Mouse (Mus musculus) urinary bladder, postnatal 10 days (tissue): ENCODE results near the gene Mettl17.

Experiments
- DNase-seq: peaks from one replicate; pipeline ENCODE4 v3.0.0; 2022; ENCODE audit warnings: low spot score

Gene Mettl17

DNA sequence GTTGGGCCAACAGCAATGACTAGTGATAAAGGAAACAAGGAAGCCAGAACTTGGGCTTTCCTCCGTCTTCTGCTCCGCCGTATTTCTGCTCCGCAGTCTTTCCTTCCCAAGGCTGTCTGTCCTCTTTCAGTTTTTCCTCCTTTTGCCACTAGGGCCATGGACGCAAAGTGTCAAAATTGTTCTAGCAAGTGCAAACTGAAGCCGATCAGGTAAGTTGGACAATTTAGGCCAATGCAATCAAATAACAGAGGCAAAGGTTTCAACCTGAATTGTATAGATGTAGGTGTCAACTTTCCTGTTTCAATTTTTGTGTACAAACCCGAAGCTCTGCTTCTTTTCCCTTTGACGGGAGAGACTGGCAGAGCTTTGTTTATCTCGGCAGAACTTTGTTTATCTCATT is 45.3 kb downstream of the Mettl17 start:
- DNase-seq, result no peak

DNA sequence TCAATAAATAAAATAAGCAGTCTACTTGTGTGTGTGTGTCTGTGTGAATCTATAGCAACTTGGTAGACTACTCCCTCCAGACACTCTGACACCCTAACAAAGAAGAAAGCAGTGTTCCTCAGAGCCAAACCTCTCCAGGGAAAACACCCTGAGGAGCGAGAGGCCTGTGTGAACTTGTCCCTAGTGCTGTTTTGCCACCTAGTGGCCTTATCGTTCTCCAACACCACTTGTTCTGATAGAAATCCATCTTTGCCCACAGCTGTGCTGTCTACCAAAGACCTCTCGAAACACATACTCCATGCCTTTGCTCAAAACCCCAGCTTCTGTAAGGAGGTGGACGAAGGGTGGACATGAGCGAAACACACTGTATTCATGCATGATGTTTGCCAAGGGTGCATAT is 46.2 kb downstream of the Mettl17 start:
- no peak for DNase-seq

DNA sequence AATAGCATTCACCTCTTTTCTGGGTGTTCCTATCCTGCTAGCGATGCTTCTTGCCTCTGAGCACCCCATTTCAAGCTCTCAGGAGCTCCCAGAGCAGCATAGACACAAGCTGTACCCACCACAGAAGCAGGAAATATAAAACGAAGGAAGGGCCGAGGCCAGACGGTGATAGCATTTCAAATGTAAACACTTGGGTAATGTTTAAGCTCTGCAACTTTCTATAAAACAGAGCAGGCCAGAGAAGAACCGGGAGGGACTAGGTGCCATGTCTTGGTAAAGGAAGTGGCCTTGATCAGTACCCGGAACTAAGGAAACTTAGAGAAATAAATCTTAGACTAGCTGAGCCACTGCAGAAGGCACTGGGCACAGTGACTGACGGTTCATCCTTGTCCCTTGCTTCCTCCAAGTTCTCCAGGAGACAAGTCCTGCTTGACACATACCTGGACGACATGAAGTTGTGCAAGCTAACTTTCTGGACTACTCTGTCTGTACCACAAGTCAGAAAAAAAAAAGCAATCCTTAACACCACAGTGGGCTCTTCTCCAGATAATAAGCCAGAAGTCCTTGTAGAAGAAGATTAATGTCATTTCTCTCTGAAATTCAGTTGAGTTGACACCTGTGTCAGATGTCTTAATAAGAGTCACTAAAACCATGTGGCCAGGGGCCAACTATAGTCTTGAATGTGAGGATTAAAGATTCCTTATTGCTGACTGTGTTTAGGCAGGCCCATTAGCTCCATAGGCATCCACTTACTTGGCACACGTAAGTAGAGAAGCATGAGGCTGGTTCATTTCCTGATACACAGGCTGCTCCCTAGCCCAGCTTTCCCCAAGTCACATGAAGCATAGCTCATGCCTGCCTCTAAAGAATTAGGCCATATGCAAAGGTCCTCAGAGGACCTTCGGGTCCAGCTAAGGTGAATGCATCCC is 47.7 kb downstream of the Mettl17 start:
- no peak for DNase-seq

DNA sequence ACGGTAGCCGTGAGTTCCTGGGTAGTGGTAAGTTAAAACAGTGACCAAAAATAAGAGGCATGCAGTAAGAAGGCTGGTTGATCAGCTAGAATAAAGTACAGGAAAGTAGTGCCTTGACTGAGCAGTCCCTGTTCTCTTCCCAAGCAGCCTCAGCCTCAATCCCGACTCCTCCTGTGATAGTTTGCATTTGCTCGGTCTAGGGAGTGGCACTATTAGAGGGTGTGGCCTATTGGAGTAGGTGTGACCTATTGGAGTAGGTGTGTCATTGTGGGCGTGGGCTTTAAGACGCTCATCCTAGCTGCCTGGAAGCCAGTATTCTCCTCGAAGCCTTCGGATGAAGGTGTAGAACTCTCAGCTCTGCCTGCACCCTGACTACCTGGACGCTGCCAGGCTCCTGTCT is 54.4 kb downstream of the Mettl17 start:
- DNase-seq, result no peak

DNA sequence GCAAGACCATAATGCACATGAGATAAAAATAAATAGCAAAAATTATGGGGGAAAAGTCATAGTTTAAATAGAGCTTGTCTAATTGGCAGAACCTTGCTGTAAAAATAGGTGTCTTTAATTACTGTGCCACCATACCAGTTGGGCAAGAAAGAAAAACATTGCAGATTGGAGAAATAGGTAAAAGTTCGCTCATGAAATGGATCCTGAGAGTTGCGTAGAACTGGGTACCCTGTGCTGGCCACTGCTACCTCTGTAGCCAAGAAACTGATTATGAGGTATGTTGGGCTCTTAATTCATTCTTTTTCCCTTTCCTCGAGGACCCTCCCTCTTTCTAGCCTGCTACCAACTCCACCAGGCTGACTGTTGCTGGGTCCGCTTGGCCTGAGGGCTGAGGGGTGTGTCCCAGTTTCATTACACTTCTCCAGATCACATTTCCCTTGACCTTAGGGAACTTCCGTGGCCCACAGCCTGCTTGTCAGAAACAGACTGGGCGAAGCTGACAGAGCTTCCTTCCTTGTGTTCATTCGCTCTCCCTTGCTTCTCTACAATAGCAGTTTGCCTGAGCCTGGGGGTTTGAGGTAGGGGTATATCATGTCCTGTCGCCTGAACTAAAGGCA is 56.4 kb downstream of the Mettl17 start:
- no peak for DNase-seq

DNA sequence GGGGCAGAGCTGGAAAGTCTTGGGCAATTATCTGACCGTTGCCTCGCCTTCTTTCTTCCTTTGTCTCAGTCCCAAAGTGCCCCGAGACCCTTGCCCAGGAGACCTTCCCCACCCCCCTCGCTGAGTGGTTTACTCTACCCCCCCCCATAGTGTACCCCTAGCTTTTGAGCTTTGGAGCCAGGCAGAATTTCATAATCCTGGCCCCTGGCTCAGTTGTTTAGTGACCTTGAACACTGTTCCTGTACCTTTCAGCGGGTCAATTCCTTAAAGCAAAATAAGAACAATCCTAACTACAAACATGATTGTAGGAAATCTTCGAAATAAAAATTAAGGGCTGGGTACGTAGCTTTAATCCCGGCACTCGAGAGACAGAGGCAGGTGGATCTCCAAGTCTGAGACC is 56.9 kb downstream of the Mettl17 start:
- no peak for DNase-seq

DNA sequence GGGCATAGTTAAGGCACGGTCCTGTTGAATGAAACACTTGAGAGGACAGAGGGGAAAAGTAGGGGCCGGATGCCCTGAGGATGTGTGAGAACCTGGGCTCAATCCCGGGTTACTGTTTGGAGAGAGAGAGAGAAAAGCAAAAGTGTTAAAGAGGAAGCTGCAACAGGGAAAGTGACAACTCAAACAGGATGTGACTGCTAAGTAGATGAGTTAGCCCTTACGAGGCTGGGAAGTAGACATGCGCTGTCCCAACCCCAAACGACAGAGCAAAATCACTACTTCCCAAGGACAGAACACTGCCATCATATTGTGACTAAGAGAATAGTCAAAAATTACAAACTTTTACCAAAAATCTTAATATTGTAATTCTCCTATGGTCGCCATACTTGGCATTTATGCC is 57.6 kb downstream of the Mettl17 start:
- no peak for DNase-seq
